Mouse (Mus musculus) 3T3-L1 (cell line): ENCODE measurements around the gene Grin2b.
"Not testable (repeated sequence)": the region's sequence is repeated elsewhere in the genome, so short reads cannot be mapped to it uniquely, and the experiment has no call there.

Experiments used
- DNase-seq: peaks from one replicate; pipeline ENCODE4 v3.0.0-alpha.2; 2015; ENCODE audit warnings: low read depth, low spot score

Gene Grin2b

GRCm38 (mm10) chr6:135907137-135907536 lies 266.2 kb downstream of the Grin2b start:
- peak; percentile 6 for DNase-seq

GRCm38 (mm10) chr6:135904391-135904790 lies 268.9 kb downstream of the Grin2b start:
- no peak for DNase-seq

- DNase-seq = no peak
Measured at GRCm38 (mm10) chr6:135900410-135900809, 272.9 kb downstream of the Grin2b start.

- DNase-seq = no peak
Measured at GRCm38 (mm10) chr6:135899225-135899624, 274.1 kb downstream of the Grin2b start.

- DNase-seq = no peak
Measured at GRCm38 (mm10) chr6:135894793-135895228, 278.5 kb downstream of the Grin2b start.

GRCm38 (mm10) chr6:135882611-135883010 lies 290.7 kb downstream of the Grin2b start:
- DNase-seq = no peak

- DNase-seq = no peak
Measured at GRCm38 (mm10) chr6:135876163-135876726, 297.1 kb downstream of the Grin2b start.

GRCm38 (mm10) chr6:135874626-135875025 lies 298.7 kb downstream of the Grin2b start:
- no peak for DNase-seq

GRCm38 (mm10) chr6:135865832-135866231 lies 307.5 kb downstream of the Grin2b start:
- DNase-seq = no peak

GRCm38 (mm10) chr6:135863965-135864364 lies 309.3 kb downstream of the Grin2b start:
- no peak for DNase-seq

GRCm38 (mm10) chr6:135859502-135859901 lies 313.8 kb downstream of the Grin2b start:
- DNase-seq = no peak

- DNase-seq = no peak
Measured at GRCm38 (mm10) chr6:135854173-135854591, 319.1 kb downstream of the Grin2b start.

- no peak for DNase-seq
Measured at GRCm38 (mm10) chr6:135843755-135844154, 329.6 kb downstream of the Grin2b start.

GRCm38 (mm10) chr6:135836353-135836752 lies 337.0 kb downstream of the Grin2b start:
- DNase-seq = no peak

- DNase-seq = no peak
Measured at GRCm38 (mm10) chr6:135833542-135833941, 339.8 kb downstream of the Grin2b start.

- DNase-seq = no peak
Measured at GRCm38 (mm10) chr6:135832041-135832440, 341.3 kb downstream of the Grin2b start.

GRCm38 (mm10) chr6:135831032-135831431 lies 342.3 kb downstream of the Grin2b start:
- no peak for DNase-seq

GRCm38 (mm10) chr6:135829458-135829857 lies 343.9 kb downstream of the Grin2b start:
- no peak for DNase-seq

- DNase-seq = no peak
Measured at GRCm38 (mm10) chr6:135828976-135829375, 344.3 kb downstream of the Grin2b start.

- peak; percentile 65 for DNase-seq
Measured at GRCm38 (mm10) chr6:135827942-135828341, 345.4 kb downstream of the Grin2b start.

- DNase-seq = no peak
Measured at GRCm38 (mm10) chr6:135827317-135827716, 346.0 kb downstream of the Grin2b start.

GRCm38 (mm10) chr6:135826776-135827175 lies 346.5 kb downstream of the Grin2b start:
- not testable (repeated sequence) for DNase-seq

- DNase-seq = no peak
Measured at GRCm38 (mm10) chr6:135817391-135817790, 355.9 kb downstream of the Grin2b start.

- no peak for DNase-seq
Measured at GRCm38 (mm10) chr6:135813755-135814154, 359.6 kb downstream of the Grin2b start.
